Mouse (Mus musculus) forebrain, embryonic 11.5 days (tissue): ENCODE results near the gene Ppp1r14b. TPM values are rescaled to one million over a fixed set of nuclear protein-coding genes. Genes with fewer than 3 reads are reported as not detected.

Experiments
- ATAC-seq: fragments of 200-750 bp; cut with Nextera tagmentation; replicated peaks from 2 replicates; pipeline ENCODE4 v1.8.0; 2017; ENCODE audit warnings: moderate TSS enrichment; ENCODE audit not compliant: low FRiP score
- DNase-seq: peaks from one replicate; pipeline ENCODE4 v3.0.0-alpha.2; 2017; ENCODE audit warnings: low spot score
- H3K27ac ChIP-seq: fragments of 300-500 bp; sonication (generic); 2 replicates; pipeline ENCODE4 v1.5.1; 2014; ENCODE audit warnings: low read depth, low read length
- H3K27me3 ChIP-seq: fragments of 300-500 bp; sonication (generic); 2 replicates; pipeline ENCODE4 v1.6.1; 2014; ENCODE audit warnings: mild to moderate bottlenecking, low read length, mixed read lengths; ENCODE audit not compliant: control insufficient read depth, insufficient read depth
- H3K36me3 ChIP-seq: fragments of 300-500 bp; sonication (generic); 2 replicates; pipeline ENCODE4 v1.6.1; 2014; ENCODE audit warnings: mild to moderate bottlenecking, low read length, moderate library complexity, mixed read lengths; ENCODE audit not compliant: control insufficient read depth, insufficient read depth
- H3K4me1 ChIP-seq: fragments of 300-500 bp; sonication (generic); replicated peaks from 2 replicates; pipeline ENCODE4 v1.6.1; 2014; ENCODE audit warnings: low read length, mixed read lengths; ENCODE audit not compliant: control insufficient read depth, insufficient read depth
- H3K4me2 ChIP-seq: fragments of 300-500 bp; sonication (generic); 2 replicates; pipeline ENCODE4 v1.6.1; 2014; ENCODE audit warnings: low read depth, mild to moderate bottlenecking, low read length, moderate library complexity, mixed read lengths; ENCODE audit not compliant: severe bottlenecking
- H3K4me3 ChIP-seq: fragments of 300-500 bp; sonication (generic); 2 replicates; pipeline ENCODE4 v1.5.1; 2014; ENCODE audit warnings: low read depth, low read length
- H3K9ac ChIP-seq: fragments of 300-500 bp; sonication (generic); 2 replicates; pipeline ENCODE4 v1.6.1; 2014; ENCODE audit warnings: low read length
- H3K9me3 ChIP-seq: fragments of 300-500 bp; sonication (generic); 2 replicates; pipeline ENCODE4 v1.6.1; 2016; ENCODE audit warnings: low read length, mixed read lengths; ENCODE audit not compliant: control insufficient read depth
- whole genome bisulfite sequencing: fragments of 180-500 bp; shearing (Covaris S2); extraction: QIAGEN DNeasy Blood & Tissue Kit; methylation state at CpG from one replicate; pipeline ENCODE4 v1.1.7; 2014; 5-methylcytosine and 5-hydroxymethylcytosine counted together
- polyA plus RNA-seq: library from polyadenylated mRNA; unstranded; fragments of >200 nt; fragmentation: Nextera tagmentation; extraction: Ambion mirVana; gene quantifications from 2 replicates; pipeline ENCODE4 v1.2.1, GENCODE M21; 2014

Ppp1r14b gene
- 305 and 329 TPM in 2 replicates for polyA plus RNA-seq

GRCm38 (mm10) chr19:6974211-6975205 lies at the start of gene Ppp1r14b:
TSS of gene Ppp1r14b (plus strand) at chr19:6974968.
- WGBS = under 1% methylated on average over 76 of the region's 84 CpGs
- DNase-seq = peak; percentile 96
- Histone ChIP-seq H3K27ac (peak within 1 kb of the TSS; percentile 90), H3K9ac (peak within 1 kb of the TSS; percentile 94), H3K4me3 (peak within 1 kb of the TSS; percentile 86), H3K4me1 (peaks cover 32% of the 10 kb centered on the region), H3K9me3 (no peaks in the 10 kb centered on the region), H3K4me2 (peak within 1 kb of the TSS; percentile 92), H3K27me3 (peaks cover 2% of the 10 kb centered on the region; the same call in 1 of the 2 replicates), H3K36me3 (no peaks in the 10 kb centered on the region; the same call in 1 of the 2 replicates)
- ATAC-seq = peak; percentile 69

DNA sequence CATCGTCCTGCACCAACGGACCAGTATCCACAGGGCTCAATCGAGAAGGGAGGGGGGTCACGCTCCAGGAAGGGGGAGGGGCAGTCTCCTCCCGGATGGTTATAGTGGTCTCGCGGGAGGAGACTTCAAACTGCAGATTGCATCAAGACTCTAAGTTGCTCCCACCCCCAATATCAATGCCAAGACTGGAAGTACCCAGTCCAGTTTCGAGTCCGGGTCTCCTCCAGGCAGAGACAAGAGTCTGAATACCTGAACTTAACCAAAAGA lies 49.5 kb upstream of the Ppp1r14b start, which contains the start of gene Catsperz:
Catsperz (minus strand) TSS at position 74 of the 267 bp plus-strand sequence.
- peaks cover 17% of the 10 kb centered on the region; the same call in 1 of the 2 replicates for H3K4me1 ChIP-seq
- H3K27me3 ChIP-seq = peaks cover 62% of the 10 kb centered on the region
- no peak within 1 kb of the TSS for H3K27ac ChIP-seq
- H3K9me3 ChIP-seq = no peaks in the 10 kb centered on the region
- peak within 1 kb of the TSS; percentile 9; the same call in 1 of the 2 replicates for H3K4me3 ChIP-seq
- ATAC-seq (no peak), DNase-seq (no peak)
- H3K4me2 ChIP-seq = 0 out of 2 replicates have a peak within 1 kb of the TSS, but pooled peaks have one; percentile 15
- WGBS = 3% methylated on average over 9 of the region's 9 CpGs
- no peaks in the 10 kb centered on the region for H3K36me3 ChIP-seq
- no peak within 1 kb of the TSS for H3K9ac ChIP-seq

GRCm38 (mm10) chr19:6925611-6926329 lies 49.0 kb upstream of the Ppp1r14b start:
- no peak overlapping the region for H3K4me2 ChIP-seq
- no peaks in the 10 kb centered on the region for H3K9me3 ChIP-seq
- H3K4me3 ChIP-seq = peak overlapping the region; percentile 9; the same call in 1 of the 2 replicates
- H3K9ac ChIP-seq = no peak overlapping the region
- WGBS = 6% methylated on average over 40 of the region's 40 CpGs
- no peaks in the 10 kb centered on the region for H3K36me3 ChIP-seq
- H3K27ac ChIP-seq = no peak overlapping the region
- ATAC-seq = no peak
- DNase-seq = no peak
- H3K4me1 ChIP-seq = peaks cover 12% of the 10 kb centered on the region; the same call in 1 of the 2 replicates
- peaks cover 64% of the 10 kb centered on the region for H3K27me3 ChIP-seq

DNA sequence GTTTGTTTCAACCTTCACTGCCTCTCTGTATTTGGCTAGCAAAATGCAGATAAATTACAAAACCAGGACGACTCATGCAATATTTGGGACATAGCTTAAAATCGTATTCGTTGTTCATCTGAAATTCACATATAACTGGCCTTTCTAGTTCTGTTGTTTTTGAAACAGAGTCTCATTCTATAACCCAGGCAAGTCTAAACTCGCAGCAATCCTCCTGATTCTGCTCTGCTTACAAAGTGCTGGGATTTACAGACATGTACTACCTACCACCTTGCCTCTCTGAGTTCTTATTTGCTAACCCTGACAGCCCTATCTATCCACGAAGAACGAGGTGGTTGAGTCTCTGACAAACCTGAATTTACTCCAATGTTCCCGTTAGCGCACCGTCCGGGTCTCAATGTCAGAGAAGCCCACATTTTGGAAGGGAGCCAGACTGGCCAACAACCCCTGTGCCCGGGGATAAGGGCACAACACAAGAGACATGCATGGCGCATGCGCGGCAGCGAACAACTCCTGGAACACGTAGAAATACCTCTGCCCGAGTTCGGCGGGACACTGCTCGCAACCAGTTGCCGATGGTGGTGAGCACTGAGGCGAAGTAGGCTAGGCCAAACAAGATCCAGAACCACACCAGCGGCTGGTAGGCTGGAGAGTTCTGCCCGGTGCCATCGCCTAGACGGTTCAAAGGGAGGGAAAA lies 48.1 kb upstream of the Ppp1r14b start:
- no peaks in the 10 kb centered on the region for H3K36me3 ChIP-seq
- 9% methylated on average over 26 of the region's 26 CpGs for WGBS
- H3K9ac ChIP-seq = no peak overlapping the region
- ATAC-seq (no peak), DNase-seq (peak; percentile 74)
- no peak overlapping the region for H3K27ac ChIP-seq
- H3K27me3 ChIP-seq = peaks cover 73% of the 10 kb centered on the region
- peak overlapping the region; percentile 5; the same call in 1 of the 2 replicates for H3K4me2 ChIP-seq
- H3K4me3 ChIP-seq = peak overlapping the region; percentile 9; the same call in 1 of the 2 replicates
- no peaks in the 10 kb centered on the region for H3K9me3 ChIP-seq
- H3K4me1 ChIP-seq = peaks cover 11% of the 10 kb centered on the region; the same call in 1 of the 2 replicates

DNA sequence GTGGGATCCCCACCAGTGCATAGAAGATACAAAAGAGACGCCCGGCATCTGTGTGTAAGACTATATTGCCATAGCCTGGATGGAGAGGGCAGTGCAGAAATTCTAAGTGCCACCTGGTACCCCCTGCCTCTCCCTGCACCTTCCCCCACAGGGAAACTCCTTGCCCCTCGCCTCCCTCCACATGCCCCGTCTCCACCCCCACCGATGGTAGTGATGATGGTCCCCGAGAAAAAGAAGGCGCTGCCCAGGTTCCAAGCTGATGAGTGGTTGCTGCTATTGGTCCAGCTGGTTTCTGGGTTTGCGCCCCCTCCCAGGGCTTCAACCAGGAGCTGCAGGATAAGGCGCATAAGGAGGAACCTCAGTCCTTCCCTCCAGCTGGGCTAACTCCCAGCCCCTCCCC lies 46.7 kb upstream of the Ppp1r14b start:
- H3K27ac ChIP-seq = no peak overlapping the region
- no peak for DNase-seq
- peaks cover 7% of the 10 kb centered on the region; the same call in 1 of the 2 replicates for H3K4me1 ChIP-seq
- no peaks in the 10 kb centered on the region for H3K9me3 ChIP-seq
- 11% methylated on average over 9 of the region's 9 CpGs for WGBS
- peaks cover 80% of the 10 kb centered on the region for H3K27me3 ChIP-seq
- no peak for ATAC-seq
- H3K36me3 ChIP-seq = no peaks in the 10 kb centered on the region
- no peak overlapping the region for H3K4me3 ChIP-seq
- H3K9ac ChIP-seq = no peak overlapping the region
- no peak overlapping the region for H3K4me2 ChIP-seq

DNA sequence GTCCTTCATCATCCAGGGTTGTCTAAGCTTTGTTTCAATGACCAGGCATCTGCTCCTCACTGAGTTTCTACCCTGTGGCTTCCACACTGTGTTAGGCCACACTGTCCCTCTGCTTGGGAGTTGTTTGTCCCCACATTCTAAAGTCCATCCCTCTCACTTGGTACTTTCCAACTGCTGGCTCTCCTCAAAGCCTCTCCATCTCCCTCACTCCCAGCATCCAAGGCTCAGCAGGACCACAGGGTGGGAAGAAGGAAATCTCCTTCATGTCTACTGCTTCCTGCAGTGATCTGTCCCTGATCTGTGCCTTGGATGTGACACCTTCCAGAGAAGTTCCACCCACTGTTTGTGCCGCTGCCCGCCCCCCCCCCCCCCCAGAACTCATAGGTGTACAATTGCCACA lies 43.8 kb upstream of the Ppp1r14b start:
- DNase-seq = no peak
- no peak for ATAC-seq
- no peak overlapping the region for H3K27ac ChIP-seq
- no peak overlapping the region for H3K4me3 ChIP-seq
- no peaks in the 10 kb centered on the region for H3K9me3 ChIP-seq
- peaks cover 81% of the 10 kb centered on the region for H3K27me3 ChIP-seq
- H3K4me2 ChIP-seq = no peak overlapping the region
- H3K9ac ChIP-seq = no peak overlapping the region
- no peaks in the 10 kb centered on the region for H3K36me3 ChIP-seq
- peaks cover 10% of the 10 kb centered on the region; the same call in 1 of the 2 replicates for H3K4me1 ChIP-seq
- WGBS = 0% methylated on average over 2 of the region's 2 CpGs

DNA sequence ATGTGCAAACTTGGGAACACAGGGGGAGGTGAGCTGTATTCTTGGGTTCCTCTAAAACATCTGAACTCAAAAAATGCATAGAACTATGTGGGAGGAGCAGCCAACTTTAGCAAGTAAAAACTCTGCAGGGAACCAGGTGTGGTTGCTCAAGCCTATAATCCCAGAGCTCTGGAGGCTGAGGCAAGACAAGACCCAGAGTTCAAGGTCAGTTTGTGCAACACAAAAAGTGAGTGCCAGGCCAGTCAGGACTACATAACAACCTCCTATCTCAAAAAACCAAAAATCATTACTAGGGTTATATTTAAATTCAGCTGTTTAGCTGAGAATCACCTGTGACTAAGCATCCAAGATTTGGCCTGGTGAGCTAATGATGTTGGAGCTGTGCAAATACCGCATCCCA lies 42.8 kb upstream of the Ppp1r14b start:
- no peak overlapping the region for H3K9ac ChIP-seq
- H3K4me3 ChIP-seq = no peak overlapping the region
- no peaks in the 10 kb centered on the region for H3K9me3 ChIP-seq
- peaks cover 74% of the 10 kb centered on the region for H3K27me3 ChIP-seq
- H3K4me2 ChIP-seq = no peak overlapping the region
- 50% methylated on average over 1 of the region's 1 CpGs for WGBS
- ATAC-seq (no peak), DNase-seq (no peak)
- no peaks in the 10 kb centered on the region for H3K36me3 ChIP-seq
- no peak overlapping the region for H3K27ac ChIP-seq
- H3K4me1 ChIP-seq = peaks cover 10% of the 10 kb centered on the region; the same call in 1 of the 2 replicates

- H3K36me3 ChIP-seq = no peaks in the 10 kb centered on the region
- H3K9ac ChIP-seq = no peak overlapping the region
- peaks cover 7% of the 10 kb centered on the region; the same call in 1 of the 2 replicates for H3K4me1 ChIP-seq
- no peak overlapping the region; the same call in 1 of the 2 replicates for H3K4me3 ChIP-seq
- H3K9me3 ChIP-seq = no peaks in the 10 kb centered on the region
- WGBS = 20% methylated on average over 4 of the region's 4 CpGs
- no peak overlapping the region for H3K27ac ChIP-seq
- ATAC-seq (no peak), DNase-seq (no peak)
- no peak overlapping the region for H3K4me2 ChIP-seq
- peaks cover 63% of the 10 kb centered on the region for H3K27me3 ChIP-seq
Observed at GRCm38 (mm10) chr19:6933102-6933435, 41.7 kb upstream of the Ppp1r14b start.
